Mouse (Mus musculus): ENCODE data around the gene Ece2. TPM values are rescaled to one million over a fixed set of nuclear protein-coding genes. Genes with fewer than 3 reads are reported as not detected.

The Ece2 gene
- 10 to 100 TPM; 24.6 to 27.1 TPM for total RNA-seq (2021)
- long read RNA-seq, transcript Ece2-201 (19 exons, 3,152 nt), result major isoform, 9 of 19 reads
- long read RNA-seq, partial matches to known transcripts, result 4 of 19 reads
- long read RNA-seq, other reads (novel, unspliced or antisense), result 5 of 19 reads

- DNase-seq (ENCODE audit: low spot score in 2 of 2), result no peak
These were observed at the start of gene Ece2 for GRCm38 (mm10) chr16:20629731-20630634. Gene Ece2 (plus strand): TSS chr16:20629828.

GRCm38 (mm10) chr16:20589366-20589938 is 40.2 kb upstream of the Ece2 start, which contains the start of gene Vwa5b2:
Gene Vwa5b2 (plus strand): TSS chr16:20589471.
- peak in 1 of 2 experiments; percentile 28 for DNase-seq (ENCODE audit: low spot score in 2 of 2)

GRCm38 (mm10) chr16:20589939-20590679 is 39.5 kb upstream of the Ece2 start:
- DNase-seq (ENCODE audit: low spot score in 2 of 2), result peak; percentile 33 to 50

- no peak for DNase-seq (ENCODE audit: low spot score in 2 of 2)
These were observed 39.0 kb upstream of the Ece2 start for GRCm38 (mm10) chr16:20590680-20591038.

GRCm38 (mm10) chr16:20591076-20591705 is 38.4 kb upstream of the Ece2 start:
- DNase-seq (ENCODE audit: low spot score in 2 of 2), result no peak

GRCm38 (mm10) chr16:20595060-20595673 is 34.5 kb upstream of the Ece2 start:
- DNase-seq (ENCODE audit: low spot score in 2 of 2), result no peak

GRCm38 (mm10) chr16:20595737-20596136 is 33.9 kb upstream of the Ece2 start:
- DNase-seq (ENCODE audit: low spot score in 2 of 2), result no peak

GRCm38 (mm10) chr16:20596687-20597441 is 32.8 kb upstream of the Ece2 start:
- no peak for DNase-seq (ENCODE audit: low spot score in 2 of 2)

GRCm38 (mm10) chr16:20600511-20600910 is 29.1 kb upstream of the Ece2 start:
- DNase-seq (ENCODE audit: low spot score in 2 of 2), result no peak

GRCm38 (mm10) chr16:20604705-20605104 is 24.9 kb upstream of the Ece2 start:
- no peak for DNase-seq (ENCODE audit: low spot score in 2 of 2)

GRCm38 (mm10) chr16:20610501-20611356 is 18.9 kb upstream of the Ece2 start:
- peak in 1 of 2 experiments; percentile 85 for DNase-seq (ENCODE audit: low spot score in 2 of 2)

- DNase-seq (ENCODE audit: low spot score in 2 of 2), result peak in 1 of 2 experiments; percentile 80
These were observed 18.0 kb upstream of the Ece2 start, which contains the start of the genes Eef1akmt4, Gm49333 and Alg3 for GRCm38 (mm10) chr16:20611357-20612227. Gene Eef1akmt4 (plus strand): TSS chr16:20611593. Gene Gm49333 (plus strand): TSS chr16:20611610. Gene Alg3 (minus strand): TSS chr16:20611735.

- no peak for DNase-seq (ENCODE audit: low spot score in 2 of 2)
These were observed 9.9 kb upstream of the Ece2 start for GRCm38 (mm10) chr16:20619541-20620398.

GRCm38 (mm10) chr16:20620399-20620735 is 9.3 kb upstream of the Ece2 start:
- DNase-seq (ENCODE audit: low spot score in 2 of 2), result no peak

- DNase-seq (ENCODE audit: low spot score in 2 of 2), result no peak
These were observed 8.9 kb upstream of the Ece2 start for GRCm38 (mm10) chr16:20620751-20621190.

- DNase-seq (ENCODE audit: low spot score in 2 of 2), result peak in 1 of 2 experiments; percentile 39
These were observed 8.2 kb upstream of the Ece2 start, which contains the start of gene Camk2n2 for GRCm38 (mm10) chr16:20621191-20621990. Gene Camk2n2 (minus strand): TSS chr16:20621287.

All from layer of hippocampus, adult 18-20 months (tissue).